9 mouse cellular contexts compared by ENCODE assay signal in the genomic region with DNA sequence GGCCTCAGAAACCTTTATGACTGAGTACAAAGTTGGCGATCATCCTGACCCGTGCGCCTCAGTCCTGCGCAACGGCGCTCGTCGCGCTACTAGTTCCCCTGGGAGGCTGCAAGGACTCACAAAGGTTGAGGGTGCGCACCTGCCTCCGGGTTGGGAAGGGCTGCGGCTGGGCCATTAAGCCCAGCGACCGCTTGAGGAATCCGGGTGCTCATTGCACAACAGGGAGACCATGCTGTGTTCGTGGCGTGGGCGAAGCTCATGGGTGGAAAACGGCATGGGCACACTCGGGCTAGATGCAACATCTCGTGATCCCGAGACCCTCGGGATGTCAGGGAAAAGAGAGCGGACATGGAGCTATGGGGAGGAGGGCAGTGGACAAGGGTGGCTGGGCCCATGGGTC. TPM values are rescaled to one million over a fixed set of nuclear protein-coding genes. Genes with fewer than 3 reads are reported as not detected.
DNase-seq lines count a peak whose midpoint lies in the region; ATAC-seq and TF ChIP-seq lines count a peak whose summit lies in the region.
"Had no signal": no experiment of that assay in that cellular context is flagged by ENCODE, and none has a peak within 500 bp of the region (broad histone marks: within the 10 kb centered on the region; RNA-seq: fewer than 3 reads in every experiment).

No protein-coding gene starts in this region.

- no peaks in the 10 kb centered on the region for H3K36me3 ChIP-seq in thymus, adult 2 months (ENCODE audit: control insufficient read depth, insufficient read depth, low read length)
- no peaks in the 10 kb centered on the region for H3K36me3 ChIP-seq in liver, embryonic 12.5 days
- H3K36me3 ChIP-seq in stomach, embryonic 16.5 days (ENCODE audit: control insufficient read depth, insufficient read depth, low read length): no peaks in the 10 kb centered on the region

- 4% methylated on average over 24 of the region's 24 CpGs for WGBS in thymus, adult 2 months
- 8% methylated on average over 24 of the region's 24 CpGs for WGBS in liver, embryonic 12.5 days (ENCODE audit: insufficient replicate concordance)
- 3% methylated on average over 24 of the region's 24 CpGs for WGBS in stomach, embryonic 16.5 days

- TF ChIP-seq CTCF in gastrocnemius, adult 2 months (IDR thresholded peaks at IDR 0.05): no peak
- no peak for TF ChIP-seq CTCF in thymus, adult 2 months (IDR thresholded peaks at IDR 0.05; ENCODE audit: borderline replicate concordance, control insufficient read depth, extremely low read depth, insufficient read depth, low read length, poor library complexity)

- no peaks in the 10 kb centered on the region for H3K27me3 ChIP-seq in thymus, adult 2 months (ENCODE audit: control insufficient read depth, insufficient read depth, low read length)
- no peaks in the 10 kb centered on the region; the same call in 1 of the 2 replicates for H3K27me3 ChIP-seq in liver, embryonic 12.5 days (replicated peaks)
- H3K27me3 ChIP-seq in stomach, embryonic 16.5 days (ENCODE audit: control insufficient read depth, insufficient read depth, low read length): no peaks in the 10 kb centered on the region

- H3K9ac ChIP-seq in liver, embryonic 12.5 days: peak overlapping the region; percentile 88
- H3K9ac ChIP-seq in stomach, embryonic 16.5 days (ENCODE audit: low read length): peak overlapping the region; percentile 96

- no peak for TF ChIP-seq POLR2A in thymus, adult 2 months (IDR thresholded peaks at IDR 0.05; ENCODE audit: control insufficient read depth, extremely low read depth, insufficient read depth, low read length, poor library complexity)

- H3K4me3 ChIP-seq in gastrocnemius, adult 2 months: peak overlapping the region; percentile 87
- peak overlapping the region; percentile 75 for H3K4me3 ChIP-seq in thymus, adult 2 months (ENCODE audit: control insufficient read depth, insufficient read depth, low read length)
- peak overlapping the region; percentile 70 for H3K4me3 ChIP-seq in liver, embryonic 12.5 days
- H3K4me3 ChIP-seq in stomach, embryonic 16.5 days (replicated peaks; ENCODE audit: low read length): peak overlapping the region; percentile 58

- no peak for DNase-seq in gastrocnemius, adult 2 months
- no peak for DNase-seq in gastrocnemius, postnatal 4 days (ENCODE audit: low spot score in 2 of 2)
- no peak for DNase-seq in thymus, adult 2 months
- no peak for DNase-seq in thymus, postnatal 14 days
- no peak for DNase-seq in urinary bladder, adult 18-20 months (ENCODE audit: low spot score in 2 of 2)
- no peak for DNase-seq in adrenal gland, adult (ENCODE audit: inconsistent age in 2 of 2, low spot score in 1 of 2)

- H3K4me2 ChIP-seq in liver, embryonic 12.5 days: peak overlapping the region; percentile 99
- H3K4me2 ChIP-seq in stomach, embryonic 16.5 days (ENCODE audit: low read depth, low read length): peak overlapping the region; percentile 93

- H3K4me1 ChIP-seq in thymus, adult 2 months (replicated peaks; ENCODE audit: control insufficient read depth, insufficient read depth, low read length): peaks cover 27% of the 10 kb centered on the region
- H3K4me1 ChIP-seq in liver, embryonic 12.5 days: peaks cover 67% of the 10 kb centered on the region
- H3K4me1 ChIP-seq in stomach, embryonic 16.5 days (ENCODE audit: control insufficient read depth, insufficient read depth, low read length): peaks cover 53% of the 10 kb centered on the region

- H3K27ac ChIP-seq in gastrocnemius, adult 2 months: peak overlapping the region; percentile 97
- H3K27ac ChIP-seq in thymus, adult 2 months (ENCODE audit: control insufficient read depth, insufficient read depth, low read length): peak overlapping the region; percentile 82
- peak overlapping the region; percentile 92 for H3K27ac ChIP-seq in liver, embryonic 12.5 days
- H3K27ac ChIP-seq in stomach, embryonic 16.5 days (ENCODE audit: low read length): peak overlapping the region; percentile 100

- H3K9me3 ChIP-seq in liver, embryonic 12.5 days (replicated peaks): no peaks in the 10 kb centered on the region
- H3K9me3 ChIP-seq in stomach, embryonic 16.5 days (replicated peaks; ENCODE audit: control insufficient read depth, low read length): no peaks in the 10 kb centered on the region

- peak; percentile 18; the same call in 1 of the 2 replicates for ATAC-seq in liver, embryonic 12.5 days
- no peak for ATAC-seq in stomach, embryonic 16.5 days (ENCODE audit: insufficient read depth, low FRiP score)

- intact Hi-C loops in gastrocnemius, adult 2 months (cut with DNase I): no loop called here

RNA-seq across cellular contexts. Expression of gene Tex44, which starts 16.7 kb away (rescaled TPM):
- not detected for total RNA-seq in gastrocnemius, adult 2 months (2021)
- not detected for total RNA-seq in gastrocnemius, postnatal 4 days (2021)
- polyA plus RNA-seq in thymus, adult 2 months (2012; rRNA removed): 0.74 and 1.2 TPM in 2 replicates
- not detected in 2 replicates for polyA plus RNA-seq in liver, embryonic 12.5 days (2016; fragmentation: Nextera tagmentation; extraction: Ambion mirVana)
- not detected in 2 replicates for polyA plus RNA-seq in stomach, embryonic 16.5 days (2015; fragmentation: Nextera tagmentation; extraction: Ambion mirVana)
- polyA plus RNA-seq: large intestine, adult 2 months had no signal

RNA-seq across cellular contexts. Expression of gene Nmur1, which starts 16.8 kb away (rescaled TPM):
- not detected for total RNA-seq in gastrocnemius, adult 2 months (2021)
- total RNA-seq in gastrocnemius, postnatal 4 days (2021): not detected
- polyA plus RNA-seq in thymus, adult 2 months (2012; rRNA removed): 0.44 and 0.64 TPM in 2 replicates
- 0.19 TPM in 1 of 2 replicates, not detected in the other for polyA plus RNA-seq in liver, embryonic 12.5 days (2016; fragmentation: Nextera tagmentation; extraction: Ambion mirVana)
- not detected in 2 replicates for polyA plus RNA-seq in stomach, embryonic 16.5 days (2015; fragmentation: Nextera tagmentation; extraction: Ambion mirVana)
